Mouse (Mus musculus) testis, adult 2 months (tissue): ENCODE results near the gene Foxk1.

Experiments used
- CTCF ChIP-seq: fragments of 200-500 bp; IDR thresholded peaks from 2 replicates; pipeline ENCODE4 v1.5.1; 2012; ENCODE audit warnings: low read depth, mild to moderate bottlenecking, inconsistent platforms, low read length, moderate library complexity; ENCODE audit not compliant: control insufficient read depth, insufficient read depth, insufficient replicate concordance
- POLR2A ChIP-seq: fragments of 200-500 bp; IDR thresholded peaks from 2 replicates; pipeline ENCODE4 v1.6.1; 2012; ENCODE audit warnings: low read depth, mild to moderate bottlenecking, inconsistent platforms, low read length, moderate library complexity; ENCODE audit not compliant: control insufficient read depth

DNA sequence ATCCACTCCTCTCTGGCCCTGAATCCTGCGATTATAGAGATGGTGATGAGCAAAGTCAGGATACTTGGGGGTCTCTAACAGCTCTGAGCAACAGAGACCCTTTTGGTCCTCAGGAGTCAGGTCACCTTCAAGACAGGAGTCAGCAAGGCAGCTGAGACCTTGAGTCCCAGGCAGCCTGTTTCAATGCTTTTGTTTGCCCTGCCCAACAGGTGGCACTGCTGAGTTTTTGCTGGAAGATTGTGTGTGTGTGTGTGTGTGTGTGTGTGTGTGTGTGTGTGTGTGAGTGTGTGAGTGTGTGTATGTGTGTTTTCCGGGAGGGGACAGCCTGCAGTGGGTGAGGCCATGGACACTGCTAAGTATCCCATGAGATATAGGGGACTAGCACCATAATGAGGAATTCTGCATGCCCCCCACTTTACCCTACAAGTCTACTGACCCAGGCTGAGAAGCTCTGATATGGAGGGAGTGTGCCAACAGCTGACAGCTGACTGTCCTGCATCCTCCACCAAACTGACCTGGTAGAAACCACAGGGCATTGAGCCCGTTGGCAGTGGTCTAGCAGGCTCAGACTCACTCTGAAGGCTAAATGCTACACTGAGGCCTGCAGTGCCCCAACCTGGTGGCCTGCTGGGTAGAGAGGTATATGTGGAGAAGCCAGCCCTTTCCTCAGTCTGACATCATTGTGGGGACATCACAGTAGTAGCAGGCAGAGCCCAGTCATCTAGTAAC, 104.6 kb downstream of the Foxk1 start:
- no peak; the same call in 1 of the 2 replicates for TF ChIP-seq CTCF
- TF ChIP-seq POLR2A: no peak
